Mouse (Mus musculus) testis, postnatal 10 days (tissue): ENCODE results near the gene Satb2.
"Not testable (repeated sequence)": the region's sequence is repeated elsewhere in the genome, so short reads cannot be mapped to it uniquely, and the experiment has no call there.

Source experiments
- DNase-seq: peaks from one replicate; pipeline ENCODE4 v3.0.0; 2021; ENCODE audit warnings: low spot score

Satb2 gene

DNA sequence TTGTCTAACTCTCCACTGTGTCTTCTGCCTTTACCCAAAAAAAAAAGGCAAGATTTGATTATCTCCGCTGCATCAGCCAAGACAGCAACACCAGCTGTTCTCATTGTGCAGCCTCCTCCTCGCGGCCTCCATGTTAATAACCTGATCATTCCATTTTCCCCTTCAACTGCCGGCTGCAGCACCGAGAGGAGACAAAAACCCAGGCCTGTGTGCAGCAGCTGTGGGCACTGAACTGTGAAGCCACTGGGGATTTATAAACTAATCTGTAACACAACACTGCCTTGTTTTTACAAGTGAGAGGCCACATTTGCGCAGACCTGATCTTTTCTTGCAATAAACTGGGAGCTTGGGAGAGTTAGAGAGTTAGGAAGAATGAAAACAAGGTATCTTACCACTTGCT is 145.1 kb downstream of the Satb2 start:
- DNase-seq: no peak

DNA sequence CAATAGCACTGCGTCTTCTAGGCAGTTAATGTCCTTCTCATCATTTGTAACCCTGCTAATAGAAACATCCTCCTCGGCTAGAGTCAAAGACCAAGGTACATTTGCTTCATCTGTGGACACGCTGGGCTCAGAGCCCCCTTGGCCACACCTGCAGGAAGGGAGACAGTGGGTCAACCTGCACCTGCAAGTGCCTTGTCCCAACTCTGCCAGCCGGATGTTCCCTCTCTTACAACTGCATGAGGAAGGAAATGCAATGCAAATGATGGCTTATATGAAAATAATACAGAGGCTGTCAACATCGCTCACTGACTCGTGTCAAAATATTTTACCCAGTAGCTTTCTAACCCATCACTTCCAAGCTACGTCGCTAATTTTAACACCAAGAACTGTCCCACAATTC is 145.7 kb downstream of the Satb2 start:
- no peak for DNase-seq

DNA sequence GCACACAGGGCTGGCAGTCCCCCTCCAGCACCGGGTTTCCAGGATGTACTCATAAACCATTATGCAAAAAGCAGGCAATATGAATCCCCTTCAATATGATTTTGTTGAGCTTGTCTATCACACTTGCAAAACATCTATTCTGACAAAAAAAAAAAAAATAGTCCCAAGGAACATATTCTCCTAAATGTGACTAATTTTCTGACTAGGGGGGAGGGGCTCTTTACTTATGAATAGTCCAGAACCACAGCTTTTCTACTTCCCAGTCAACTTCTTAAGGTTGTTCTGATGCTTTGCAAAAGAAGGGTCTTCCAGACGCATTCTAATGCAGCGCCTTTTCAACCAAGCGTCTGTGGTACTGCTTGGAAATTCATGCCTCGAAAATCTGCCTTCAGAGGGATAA is 155.7 kb downstream of the Satb2 start:
- no peak for DNase-seq

DNA sequence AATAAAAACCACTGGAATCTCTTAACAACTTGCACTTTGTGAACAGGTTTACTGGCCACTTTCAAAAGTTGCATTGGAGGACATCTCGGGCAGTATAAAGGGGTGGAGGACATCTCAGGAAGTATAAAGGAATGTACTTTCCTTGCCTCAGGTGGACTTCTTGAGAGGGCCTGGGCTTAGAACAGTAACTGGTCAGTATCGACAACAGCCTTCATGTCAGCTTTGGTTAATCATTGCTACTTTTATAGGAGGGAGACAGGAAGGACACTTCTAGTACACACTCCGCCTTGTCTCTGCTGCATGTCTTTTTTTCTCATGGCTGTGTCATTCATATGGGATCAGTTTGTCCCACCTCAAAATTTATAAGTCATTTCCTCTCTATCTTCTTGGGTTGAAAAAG is 156.4 kb downstream of the Satb2 start:
- no peak for DNase-seq

DNA sequence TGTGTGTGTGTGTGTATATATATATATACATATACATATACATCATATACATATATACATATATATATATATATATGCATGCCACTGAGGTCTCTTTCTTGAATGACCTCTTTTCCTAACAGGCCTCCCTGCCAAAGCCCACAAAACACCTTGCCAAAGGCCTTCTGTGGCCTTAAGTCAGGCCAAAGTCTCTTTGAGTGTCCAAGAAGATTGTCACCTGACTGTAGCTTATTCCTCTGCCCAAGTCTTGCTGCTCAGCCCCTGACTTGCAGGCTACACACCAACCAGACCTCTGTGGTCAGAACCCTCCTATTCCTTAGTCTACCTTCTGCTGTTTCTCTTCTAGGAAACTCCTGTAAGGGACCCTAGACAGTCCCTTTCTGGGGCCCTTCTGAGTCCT is 164.9 kb downstream of the Satb2 start:
- no peak for DNase-seq

DNA sequence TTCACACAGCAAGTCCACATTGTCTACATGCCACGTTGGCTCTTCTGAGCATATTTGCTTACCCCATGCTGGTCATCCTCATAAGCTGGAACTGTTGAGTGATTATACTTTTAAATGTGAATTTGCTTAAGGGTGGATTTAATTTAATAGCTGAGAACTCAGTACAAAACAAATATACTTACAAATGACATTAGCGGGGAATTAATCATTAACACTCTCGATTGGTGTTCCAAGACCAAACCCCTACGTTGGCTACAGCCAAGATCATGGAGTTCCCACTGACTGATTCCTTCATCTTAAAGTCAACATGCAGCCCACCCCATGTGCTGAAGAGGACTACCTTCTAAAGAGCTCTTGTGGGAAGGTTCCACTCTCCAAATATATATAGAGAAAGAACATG is 165.5 kb downstream of the Satb2 start:
- DNase-seq: no peak

DNA sequence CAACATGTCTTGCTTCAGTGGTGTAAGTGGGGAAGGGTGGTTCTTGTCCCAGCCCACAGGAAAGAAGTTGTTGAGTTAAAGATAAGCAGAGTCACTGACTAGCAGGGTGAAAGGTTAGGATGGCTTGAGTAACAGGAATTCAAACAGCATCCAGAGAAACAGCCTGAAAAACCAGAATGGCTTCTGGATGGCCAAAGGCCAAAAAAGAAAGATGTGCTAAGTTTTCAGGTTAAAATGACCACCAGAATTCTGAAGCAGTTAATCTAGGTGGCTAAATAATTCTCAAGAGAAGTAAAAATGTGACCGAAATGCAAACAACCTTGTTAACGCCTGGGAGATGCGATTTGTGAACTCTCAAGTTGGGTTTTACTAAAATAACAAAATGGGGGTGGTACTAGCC is 167.0 kb downstream of the Satb2 start:
- no peak for DNase-seq

DNA sequence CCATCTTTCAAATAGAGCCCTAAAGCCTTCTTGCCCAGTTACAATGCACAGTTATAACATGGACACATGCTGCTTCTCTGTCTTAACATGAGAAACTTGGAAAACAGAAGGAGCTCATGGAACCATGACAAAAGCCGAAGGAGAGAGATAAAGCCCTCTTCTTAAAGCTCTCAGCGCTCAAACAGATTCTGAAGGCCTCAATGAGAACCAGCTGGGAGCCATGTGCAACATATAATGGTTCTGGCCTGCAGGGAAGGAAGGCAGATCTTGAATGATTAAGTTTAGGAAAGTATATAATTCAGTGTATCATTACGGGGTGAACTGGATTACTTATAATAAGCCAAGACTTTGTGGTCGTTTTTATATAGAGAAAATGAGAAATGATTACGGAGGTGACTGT is 172.4 kb downstream of the Satb2 start:
- DNase-seq: no peak

DNA sequence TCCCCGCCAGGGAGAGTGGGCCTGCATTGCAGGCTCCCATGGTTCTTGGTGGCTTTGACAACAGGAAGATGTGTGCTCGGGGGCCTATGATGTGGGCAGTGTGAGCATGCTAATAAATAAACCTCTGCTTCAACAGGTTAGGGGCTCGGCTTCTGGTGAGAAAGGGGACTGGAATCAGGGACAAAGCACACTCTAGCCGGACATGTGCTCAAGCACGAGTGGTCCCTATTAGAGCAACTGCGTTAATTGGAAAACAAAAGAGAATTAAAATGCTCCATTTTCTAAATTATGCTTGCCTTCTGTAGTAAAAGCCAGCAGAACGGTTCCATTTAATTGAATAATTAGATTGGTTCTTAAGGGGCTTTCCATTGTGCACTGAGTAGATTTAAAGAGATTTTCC is 177.8 kb downstream of the Satb2 start:
- DNase-seq: no peak

DNA sequence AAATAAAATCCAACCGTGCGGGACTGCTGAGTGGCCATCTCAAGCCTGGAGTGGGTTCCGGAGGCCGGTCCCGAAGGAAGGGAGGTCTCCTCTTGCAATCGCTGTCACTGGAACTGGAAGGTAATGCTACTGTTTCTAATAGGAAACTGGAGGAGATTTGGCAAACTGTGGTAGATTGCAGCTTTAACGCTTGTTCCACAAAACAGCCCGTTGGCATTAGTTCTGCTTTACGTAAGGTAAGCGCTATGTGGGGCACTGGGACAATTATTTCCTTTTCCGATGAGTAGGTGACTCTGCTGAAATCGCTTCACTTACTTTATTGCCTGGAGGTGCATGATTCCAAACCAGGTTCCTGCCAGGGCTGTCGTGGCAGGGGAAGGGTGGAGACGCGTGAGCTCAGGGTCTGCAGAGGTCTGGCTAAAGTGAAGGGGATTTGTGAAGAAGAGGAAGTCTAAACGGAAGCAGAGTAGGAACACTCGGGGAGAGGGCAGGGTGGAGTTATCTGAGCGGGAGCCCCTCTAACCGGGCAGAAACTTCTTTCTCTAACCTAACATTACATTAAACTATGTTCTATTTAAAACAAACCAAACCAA is 183.3 kb downstream of the Satb2 start:
- DNase-seq: no peak

DNA sequence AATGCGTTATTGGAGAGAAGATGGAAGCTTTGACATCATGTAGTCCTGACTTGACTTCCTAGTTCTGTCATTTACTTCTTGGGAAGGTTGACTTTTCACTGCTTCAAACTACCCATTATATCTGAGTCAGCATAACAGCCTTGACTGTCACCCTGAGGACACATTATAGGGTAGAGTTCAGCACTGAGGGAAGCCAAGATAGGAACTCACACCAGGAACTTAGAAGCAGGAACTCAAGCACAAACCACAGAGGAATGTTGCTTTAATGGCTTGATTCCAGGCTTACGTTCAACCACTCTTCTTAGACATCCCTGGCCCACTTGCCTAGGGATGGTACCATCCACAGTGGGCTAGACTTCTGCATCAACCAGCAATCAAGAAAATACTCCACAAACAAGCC is 188.8 kb downstream of the Satb2 start:
- no peak for DNase-seq

DNA sequence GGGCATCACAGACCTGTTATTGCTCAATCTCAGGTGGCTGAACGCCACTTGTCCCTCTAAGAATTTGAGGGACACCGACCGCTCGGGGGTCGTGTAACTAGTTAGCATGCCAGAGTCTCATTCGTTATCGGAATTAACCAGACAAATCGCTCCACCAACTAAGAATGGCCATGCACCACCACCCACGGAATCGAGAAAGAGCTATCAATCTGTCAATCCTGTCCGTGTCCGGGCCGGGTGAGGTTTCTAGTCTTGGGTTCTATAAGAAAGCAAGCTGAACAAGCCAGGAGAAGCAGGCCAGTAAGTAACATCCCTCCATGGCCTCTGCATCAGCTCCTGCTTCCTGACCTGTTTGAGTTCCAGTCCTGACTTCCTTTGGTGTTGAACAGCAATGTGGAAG is 196.3 kb downstream of the Satb2 start:
- not testable (repeated sequence) for DNase-seq

DNA sequence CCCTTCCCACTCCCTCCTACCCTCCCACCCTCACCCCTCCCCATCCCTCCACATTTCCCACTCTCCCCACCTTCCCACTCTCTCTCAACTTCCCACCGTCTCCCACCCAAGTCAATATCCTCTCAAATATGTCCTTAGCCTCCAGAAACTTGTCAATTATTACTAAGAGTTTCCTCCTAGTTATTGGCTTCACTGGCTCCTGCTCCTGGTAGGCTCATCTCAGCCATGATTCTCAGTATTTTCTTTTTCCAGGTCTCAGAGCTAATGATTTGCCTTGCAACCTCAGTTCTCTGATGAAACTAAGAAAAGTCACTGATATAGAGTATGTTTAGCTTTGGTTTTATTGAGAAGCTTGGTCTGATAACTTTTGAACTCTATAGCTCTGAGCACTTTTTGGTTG is 214.2 kb downstream of the Satb2 start:
- no peak for DNase-seq

DNA sequence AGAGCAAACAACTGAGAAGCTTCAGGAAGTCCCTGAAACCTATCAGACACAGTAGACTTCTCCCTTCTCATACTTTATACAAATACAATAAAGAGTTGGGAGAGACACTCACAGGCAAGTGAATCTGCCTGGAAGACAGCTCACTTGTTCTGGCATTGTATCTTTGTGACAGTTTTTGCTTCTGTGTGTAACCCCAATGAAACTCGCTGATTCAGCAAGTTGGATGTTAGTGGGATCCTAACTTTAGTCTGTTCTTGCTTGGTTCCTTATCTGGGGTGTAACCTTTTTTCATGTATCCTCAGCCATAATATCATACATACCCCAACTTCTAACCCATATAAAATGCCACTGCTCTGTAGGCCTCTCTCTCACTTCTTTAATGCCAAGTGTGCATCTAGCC is 216.9 kb downstream of the Satb2 start:
- DNase-seq: no peak

DNA sequence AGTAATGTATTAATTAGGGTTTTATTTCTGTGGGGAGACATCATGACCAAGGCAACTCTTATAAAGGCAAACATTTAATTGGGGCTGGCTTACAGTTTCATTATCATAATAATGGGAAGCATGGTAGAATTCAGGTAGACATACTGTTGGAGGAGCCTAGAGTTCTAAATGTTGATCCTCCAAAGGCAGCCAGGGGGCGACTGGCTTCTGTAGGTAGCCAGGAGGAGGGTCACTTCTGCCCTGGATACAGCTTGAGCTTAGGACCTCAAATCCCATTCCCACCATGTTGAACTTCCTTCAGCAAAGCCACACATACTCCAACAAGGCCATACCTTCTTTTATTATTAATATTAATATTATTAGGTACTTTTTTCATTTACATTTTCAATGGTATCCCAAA is 225.2 kb downstream of the Satb2 start:
- no peak for DNase-seq

DNA sequence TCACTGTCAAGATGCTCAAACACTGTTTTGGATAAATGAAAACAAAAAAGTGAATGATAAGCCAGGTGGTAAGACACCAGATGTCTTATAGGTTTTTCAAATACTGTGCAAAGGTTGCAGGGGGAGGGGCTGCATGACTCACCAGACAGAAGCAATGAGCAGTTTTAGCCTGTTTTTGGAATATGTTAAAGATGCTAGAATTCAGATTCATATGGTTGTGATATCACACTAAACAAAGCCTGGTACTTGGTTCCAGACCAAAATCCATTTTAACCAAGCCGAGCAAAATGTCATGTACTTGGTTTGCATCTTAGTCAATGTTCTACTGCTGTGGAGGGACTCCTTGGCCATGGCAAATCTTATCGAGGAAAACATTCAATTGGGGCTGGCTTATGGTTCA is 227.8 kb downstream of the Satb2 start:
- DNase-seq: no peak

DNA sequence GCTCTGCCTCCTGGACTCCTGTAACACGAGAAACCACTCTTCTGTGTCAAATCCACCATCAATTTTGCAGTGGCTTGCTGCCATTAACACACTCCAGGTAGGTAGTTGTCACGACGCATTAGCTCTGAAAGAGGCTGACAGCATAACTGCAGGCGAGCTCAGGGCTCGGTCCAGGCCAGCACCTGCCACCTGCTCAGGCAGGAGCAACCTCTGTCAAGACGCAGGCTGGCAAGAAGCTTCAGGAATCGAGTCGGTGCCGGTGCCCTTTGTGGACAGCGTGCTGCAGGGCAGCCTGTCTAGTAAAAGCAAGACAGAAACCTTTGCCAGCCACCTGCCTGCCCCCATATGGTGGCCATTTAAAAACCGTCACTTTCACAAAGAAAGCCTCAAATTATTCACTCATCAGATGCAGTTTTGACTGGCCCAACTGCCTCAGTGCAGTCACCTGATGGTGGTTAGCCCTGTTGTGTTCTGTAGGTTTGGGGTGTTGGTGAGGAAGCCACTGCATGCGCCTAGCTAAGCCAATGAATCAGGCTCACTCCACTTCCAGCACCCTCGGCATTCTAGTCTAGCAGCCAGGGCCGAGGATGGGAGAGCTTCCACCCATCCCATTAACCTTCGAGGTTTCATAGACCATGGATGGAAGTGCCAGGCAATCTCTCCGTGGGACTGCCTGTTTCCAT is 228.7 kb downstream of the Satb2 start:
- DNase-seq: no peak

DNA sequence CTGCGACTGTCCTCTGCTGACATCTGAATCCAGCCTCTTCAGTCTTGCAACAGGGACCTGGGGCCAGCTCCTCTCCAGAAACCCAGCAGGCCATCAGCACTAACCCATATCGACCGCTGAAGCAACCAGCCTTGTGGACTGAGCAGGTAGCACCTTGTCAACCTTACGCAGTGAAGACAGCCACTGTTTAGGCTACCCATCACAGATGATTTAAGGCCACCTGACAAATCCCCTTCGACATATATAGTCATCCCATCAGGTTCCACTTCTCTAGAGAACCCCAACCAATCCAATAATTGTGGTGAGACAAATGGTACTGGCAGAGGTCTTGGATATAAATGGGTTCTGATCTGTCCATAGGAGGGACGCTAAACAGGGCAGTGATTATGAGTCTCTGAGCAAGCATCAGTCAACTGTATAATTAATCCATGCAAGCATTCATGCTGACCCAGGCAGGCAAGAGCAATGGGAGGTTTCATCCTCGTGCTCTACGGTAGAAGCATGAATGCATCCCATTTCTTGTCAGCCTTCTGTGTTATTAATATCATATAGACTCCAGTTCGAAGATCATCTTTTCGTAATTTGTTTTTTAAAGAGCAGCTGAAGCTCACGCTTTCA is 229.5 kb downstream of the Satb2 start:
- DNase-seq: no peak
